Mouse (Mus musculus) Patski (cell line): ENCODE measurements at regions not wholly inside any gene's neighbourhood (a gene's known extent, or its start where the extent isn't known, plus 50 kb on each side); places are given as distances from the start of the nearest gene placed in this dataset.

Experiments used
- ATAC-seq: fragments of 100-300 bp; one replicate; pipeline ENCODE4 v1.8.0; 2021
- CTCF ChIA-PET: fragments of 350-600 bp; sonication (Branson Sonifier 250); formaldehyde crosslinking; loops from one replicate; lab custom pipeline; 2022; ENCODE audit warnings: inconsistent platforms; lab: Charles Lee
- POLR2A ChIA-PET: fragments of 350-600 bp; sonication (Branson Sonifier 250); formaldehyde crosslinking; loops from one replicate; lab custom pipeline; 2022; ENCODE audit warnings: antibody characterized with exemption, inconsistent platforms; lab: Charles Lee
- DNase-seq: peaks from one replicate; pipeline ENCODE4 v3.0.0-alpha.2; 2011; ENCODE audit warnings: low read depth, low spot score
- H3K27me3 ChIP-seq: fragments of 371-371 bp; one replicate; pipeline ENCODE4 v1.5.1; 2021
- CTCF ChIP-seq: fragments of 100-300 bp; IDR thresholded peaks from one replicate; pipeline ENCODE4 v1.5.1; 2021
- in situ Hi-C: fragments of 300-500 bp; cut with MboI; formaldehyde crosslinking; loops from 3 replicates; pipeline ENCODE4 v1.11.1; 2018; ENCODE audit warnings: low pct_unique_long_range_greater_than_20kb, mixed read lengths

DNA sequence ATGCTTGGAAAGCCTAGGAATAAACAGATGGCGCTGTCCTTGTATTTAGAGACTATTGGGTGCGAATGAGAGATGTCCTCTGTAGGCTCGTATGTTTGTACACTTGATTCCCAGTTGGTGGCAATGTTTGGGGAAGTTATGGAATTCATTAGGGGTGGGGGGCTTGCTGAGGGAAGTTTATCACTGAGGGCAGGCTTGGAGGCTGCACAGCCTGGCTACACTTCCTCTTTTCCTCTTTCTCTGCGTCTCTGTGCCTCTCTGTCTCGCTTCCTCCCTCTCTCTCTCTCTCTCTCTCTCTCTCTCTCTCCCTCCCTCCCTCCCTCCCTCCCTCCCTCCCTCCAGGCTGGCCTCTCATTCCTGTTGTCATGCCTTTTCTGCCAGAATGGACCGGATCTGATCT is 104.2 kb upstream of the Arid2 start:
- CTCF ChIA-PET, result interaction anchor here (1.4 kb wide), 1 partner anchor 14 kb away, joined by 4 read pairs; no protein-coding TSS in a partner anchor
- DNase-seq, result no peak
- POLR2A ChIA-PET, result no interaction called here
- no peak for TF ChIP-seq CTCF
- in situ Hi-C loops, result no loop called here
- ATAC-seq, result no peak
- no peaks in the 10 kb centered on the region for H3K27me3 ChIP-seq

- no peak for ATAC-seq
- TF ChIP-seq CTCF, result no peak
- ChIA-PET POLR2A (no interaction called here), CTCF (no interaction called here)
- no peak for DNase-seq
- in situ Hi-C loops, result no loop called here
- no peaks in the 10 kb centered on the region for H3K27me3 ChIP-seq
Measured at GRCm38 (mm10) chr15:96184666-96185065, 102.7 kb upstream of the Arid2 start.

GRCm38 (mm10) chr15:96185429-96185828 is 101.9 kb upstream of the Arid2 start:
- DNase-seq (no peak), ATAC-seq (no peak)
- no peak for TF ChIP-seq CTCF
- H3K27me3 ChIP-seq, result no peaks in the 10 kb centered on the region
- in situ Hi-C loops, result no loop called here
- CTCF ChIA-PET, result no interaction called here
- POLR2A ChIA-PET, result no interaction called here

- no peaks in the 10 kb centered on the region for H3K27me3 ChIP-seq
- POLR2A ChIA-PET, result no interaction called here
- no peak for ATAC-seq
- CTCF ChIA-PET, result no interaction called here
- no peak for TF ChIP-seq CTCF
- DNase-seq, result no peak
- in situ Hi-C loops, result no loop called here
Measured at GRCm38 (mm10) chr15:96185901-96186300, 101.4 kb upstream of the Arid2 start.

DNA sequence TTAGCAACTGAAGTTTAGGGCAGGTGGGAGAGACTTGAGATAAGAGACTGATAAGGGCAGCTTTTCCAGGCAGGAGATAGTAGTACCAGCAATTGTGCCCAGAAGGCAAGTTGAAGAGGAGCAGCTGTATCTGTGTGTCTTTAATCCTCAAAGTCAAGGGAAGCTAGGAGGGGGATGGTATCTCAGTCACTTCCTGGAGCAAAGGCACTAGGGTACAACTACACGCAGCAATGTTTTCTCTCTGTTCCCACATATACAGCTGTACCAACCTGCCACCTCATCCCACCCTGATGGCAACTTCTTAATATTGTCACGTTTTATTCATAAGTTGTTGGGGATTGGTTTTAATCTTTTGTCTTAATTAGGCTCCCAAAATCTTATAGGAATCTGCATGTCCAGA is 97.8 kb upstream of the Arid2 start:
- ChIA-PET POLR2A (no interaction called here), CTCF (no interaction called here)
- no peaks in the 10 kb centered on the region for H3K27me3 ChIP-seq
- ATAC-seq (no peak), DNase-seq (no peak)
- no peak for TF ChIP-seq CTCF
- in situ Hi-C loops, result no loop called here

DNA sequence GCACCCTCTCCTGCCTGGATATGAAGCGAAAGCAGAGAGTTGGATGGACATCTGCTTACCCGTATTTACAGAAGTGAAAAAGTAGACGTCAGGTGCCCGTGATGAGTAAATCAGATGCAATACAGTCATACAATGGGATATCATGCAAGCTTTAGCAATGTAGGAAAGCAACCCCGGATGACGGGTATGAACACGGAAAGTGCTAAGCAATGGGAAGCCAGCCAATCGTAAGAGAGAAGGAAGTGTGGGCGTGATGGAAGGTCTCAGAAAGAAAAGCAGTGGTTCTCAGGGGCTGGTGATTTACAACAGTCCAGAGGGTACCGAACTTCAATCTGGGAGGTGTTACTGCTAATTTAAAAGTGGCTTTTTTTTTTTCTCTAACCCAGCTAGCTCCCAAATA is 89.9 kb upstream of the Arid2 start:
- no peak for TF ChIP-seq CTCF
- ChIA-PET CTCF (no interaction called here), POLR2A (no interaction called here)
- in situ Hi-C loops, result no loop called here
- DNase-seq, result no peak
- peaks cover 3% of the 10 kb centered on the region for H3K27me3 ChIP-seq
- no peak for ATAC-seq

DNA sequence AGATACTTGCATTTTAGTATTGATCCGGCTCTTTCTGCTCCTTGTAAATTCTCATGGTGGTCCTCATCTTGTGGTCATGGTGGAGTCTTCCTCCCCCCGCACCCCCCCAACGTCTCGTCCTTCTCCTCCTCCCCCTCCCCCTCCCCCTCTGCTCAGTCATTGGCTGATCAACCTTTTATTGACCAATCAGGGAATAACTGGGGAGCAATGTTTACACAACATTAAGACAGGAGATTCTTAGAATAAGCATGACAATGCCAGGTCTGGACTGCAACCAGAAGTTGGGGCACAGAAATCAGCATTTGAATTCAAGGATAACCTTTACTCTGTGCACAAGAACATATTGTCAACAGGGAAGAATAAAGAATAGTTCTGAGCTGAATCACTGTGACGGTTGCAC is 89.4 kb upstream of the Arid2 start:
- POLR2A ChIA-PET, result no interaction called here
- DNase-seq (no peak), ATAC-seq (no peak)
- TF ChIP-seq CTCF, result no peak
- H3K27me3 ChIP-seq, result peaks cover 3% of the 10 kb centered on the region
- in situ Hi-C loops, result no loop called here
- CTCF ChIA-PET, result no interaction called here

DNA sequence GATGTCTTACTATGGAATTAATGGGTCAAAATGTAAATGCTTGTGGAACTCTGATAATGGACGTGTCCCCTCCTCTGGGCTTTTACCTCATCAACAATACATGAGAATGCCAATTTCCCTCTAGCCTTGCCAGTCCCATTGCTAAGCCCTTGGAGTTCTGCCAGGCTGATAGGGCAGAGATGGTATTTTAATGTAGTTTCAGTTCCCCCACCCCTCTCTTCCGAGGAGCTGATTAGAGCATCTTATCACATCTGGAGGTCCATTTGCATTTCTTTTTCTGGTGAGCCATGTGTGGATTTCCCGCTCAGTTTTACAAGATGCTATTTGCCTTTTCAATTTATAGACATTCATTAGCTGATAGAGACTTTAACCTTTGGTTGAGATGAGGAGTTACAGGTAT is 86.0 kb upstream of the Arid2 start:
- H3K27me3 ChIP-seq, result peaks cover 3% of the 10 kb centered on the region
- ATAC-seq (no peak), DNase-seq (no peak)
- CTCF ChIA-PET, result no interaction called here
- no peak for TF ChIP-seq CTCF
- in situ Hi-C loops, result no loop called here
- POLR2A ChIA-PET, result no interaction called here

- in situ Hi-C loops, result no loop called here
- peaks cover 3% of the 10 kb centered on the region for H3K27me3 ChIP-seq
- ATAC-seq (no peak), DNase-seq (no peak)
- TF ChIP-seq CTCF, result no peak
- POLR2A ChIA-PET, result no interaction called here
- CTCF ChIA-PET, result no interaction called here
Measured at GRCm38 (mm10) chr15:96201701-96202460, 85.4 kb upstream of the Arid2 start.

DNA sequence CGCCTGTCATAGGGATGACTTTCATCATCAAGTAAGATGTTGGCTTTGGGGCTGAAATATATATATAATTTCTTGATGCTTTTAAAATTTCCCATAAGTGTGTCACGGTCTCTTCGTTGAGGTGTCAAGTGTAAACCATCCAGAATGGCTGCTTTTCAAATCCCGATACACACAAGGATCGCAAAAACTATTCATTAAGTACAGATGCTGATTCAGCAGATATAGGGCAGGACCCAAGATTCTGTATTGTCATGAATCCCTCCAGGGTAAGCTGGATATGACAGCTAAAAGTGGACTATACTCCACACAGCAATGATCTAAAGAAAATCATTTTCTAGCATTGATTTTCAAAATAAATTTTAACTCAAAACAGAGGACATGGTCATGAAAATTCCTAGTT is 83.1 kb upstream of the Arid2 start:
- DNase-seq, result no peak
- ChIA-PET CTCF (no interaction called here), POLR2A (no interaction called here)
- peaks cover 10% of the 10 kb centered on the region for H3K27me3 ChIP-seq
- no peak for ATAC-seq
- no peak for TF ChIP-seq CTCF
- in situ Hi-C loops, result no loop called here

DNA sequence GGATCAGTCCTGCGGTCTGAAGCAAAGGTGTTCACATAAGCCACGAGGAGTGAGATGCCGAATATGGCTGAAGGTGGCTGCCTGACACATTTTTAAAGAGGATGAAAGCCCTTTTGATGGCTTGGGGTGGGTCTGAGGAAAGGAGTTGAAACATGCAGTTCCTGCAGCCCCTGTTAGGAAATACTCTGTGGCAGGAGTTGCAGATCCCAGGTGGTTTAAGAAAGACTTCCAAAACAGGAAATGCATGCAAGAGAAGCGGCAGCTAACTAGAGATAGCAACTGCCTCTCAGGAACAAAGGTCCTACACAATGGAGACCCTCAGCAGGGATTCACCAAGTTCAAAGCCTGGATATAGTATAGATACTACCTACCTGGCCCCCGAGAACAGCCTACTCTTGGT is 82.7 kb upstream of the Arid2 start:
- H3K27me3 ChIP-seq, result peaks cover 10% of the 10 kb centered on the region
- ATAC-seq (no peak), DNase-seq (no peak)
- ChIA-PET POLR2A (no interaction called here), CTCF (no interaction called here)
- no peak for TF ChIP-seq CTCF
- in situ Hi-C loops, result no loop called here
